Mouse (Mus musculus) heart, postnatal 0 days (tissue): Measurements from ENCODE around the gene Dlgap4.

ENCODE experiments used
- CTCF ChIP-seq: IDR thresholded peaks from 2 replicates; pipeline ENCODE4 v1.5.1; 2016; ENCODE audit warnings: antibody characterized with exemption, control low read depth, low read depth
- EP300 ChIP-seq: IDR thresholded peaks from 2 replicates; pipeline ENCODE4 v1.6.1; 2016; ENCODE audit warnings: antibody characterized with exemption, low read depth

DNA sequence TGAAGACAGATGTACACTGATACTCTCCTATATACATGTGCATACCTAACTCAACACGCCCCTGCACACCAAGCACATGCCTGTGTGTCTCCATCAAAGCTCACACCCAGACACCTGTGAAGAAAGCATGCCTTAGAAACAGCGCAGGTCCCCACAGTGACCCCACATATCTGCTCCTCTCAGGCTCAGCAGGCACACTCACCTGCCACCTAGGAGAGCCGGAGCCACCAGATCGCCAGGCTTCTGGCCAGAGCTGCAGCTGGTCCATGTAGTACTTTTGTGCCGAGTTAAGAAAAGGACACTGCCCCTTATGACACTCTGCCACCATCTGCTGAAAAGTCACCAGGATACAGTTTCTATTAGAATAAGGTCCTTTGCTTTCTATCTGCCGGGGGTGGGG lies 103.2 kb downstream of the Dlgap4 start:
- TF ChIP-seq CTCF = no peak
- TF ChIP-seq EP300 = no peak
